Mouse (Mus musculus): ENCODE measurements at regions not wholly inside any gene's neighbourhood (a gene's known extent, or its start where the extent isn't known, plus 50 kb on each side); places are given as distances from the start of the nearest gene placed in this dataset.

DNA sequence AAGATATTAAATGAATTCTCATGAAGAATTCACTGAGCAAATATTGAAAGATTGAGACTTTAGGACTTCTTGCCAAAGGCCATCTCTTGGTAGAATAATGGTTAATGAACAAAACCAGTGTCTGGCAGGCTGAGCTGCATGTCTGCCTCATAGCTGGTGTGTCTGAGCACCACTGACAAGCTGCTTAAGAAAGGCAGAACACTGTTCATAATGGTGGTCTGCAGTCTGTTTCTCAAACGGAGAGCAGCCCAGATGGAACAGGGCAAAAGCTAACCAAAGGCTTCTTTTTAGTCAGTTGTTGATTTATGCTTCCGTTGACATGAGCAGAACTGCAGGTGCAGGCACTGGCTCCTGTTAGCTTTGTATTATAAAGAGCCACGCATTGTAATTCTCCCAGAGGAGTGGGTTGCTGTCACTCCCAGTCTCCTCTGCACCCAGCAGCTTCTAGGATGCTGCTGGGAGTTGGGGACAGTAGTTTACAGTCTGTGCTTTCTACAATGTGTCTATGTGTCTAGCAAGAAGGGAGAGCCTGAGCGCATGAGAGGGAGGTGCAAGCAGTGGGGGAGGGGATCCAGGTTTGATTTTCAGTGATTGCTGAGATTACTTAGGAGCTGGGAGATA lies 1084.2 kb upstream of the Luzp2 start:
- Histone ChIP-seq H3K9ac (no peak overlapping the region), H3K9me3 (no peaks in the 10 kb centered on the region), H3K4me1 (no peaks in the 10 kb centered on the region), H3K4me2 (replicated peaks) (no peak overlapping the region), H3K27ac (no peak overlapping the region), H3K27me3 (replicated peaks) (no peaks in the 10 kb centered on the region), H3K36me3 (no peaks in the 10 kb centered on the region), H3K4me3 (no peak overlapping the region)
- WGBS: 33% methylated on average over 4 of the region's 4 CpGs
- peak; percentile 86 for ATAC-seq (ENCODE audit: low FRiP score, low read depth)

All from neural tube, embryonic 12.5 days (tissue).